ENCODE assay signal across 14 mouse cellular contexts in the genomic region with DNA sequence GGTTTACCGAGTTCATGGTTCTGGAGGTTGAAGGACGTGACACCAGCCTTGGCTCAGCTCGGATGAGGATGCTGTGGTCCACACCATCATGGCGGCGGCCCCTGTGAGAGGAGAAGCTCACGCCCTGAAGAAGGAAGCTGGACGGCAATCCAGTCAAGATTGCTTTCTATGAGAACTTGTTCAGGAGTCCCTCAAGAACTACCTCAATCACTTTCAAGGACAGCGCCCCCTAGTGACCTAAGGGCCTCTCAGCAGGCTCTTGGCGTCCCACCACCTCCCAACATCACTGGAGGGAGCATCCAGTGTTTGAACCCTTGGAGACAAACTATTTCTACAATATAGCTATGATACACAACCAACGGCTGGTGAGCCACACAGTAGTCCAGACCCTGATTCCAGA. TPM values are rescaled to one million over a fixed set of nuclear protein-coding genes. Genes with fewer than 3 reads are reported as not detected.
DNase-seq lines count a peak whose midpoint lies in the region; ATAC-seq and TF ChIP-seq lines count a peak whose summit lies in the region.
"Had no signal": no experiment of that assay in that cellular context is flagged by ENCODE, and none has a peak within 500 bp of the region (broad histone marks: within the 10 kb centered on the region; RNA-seq: fewer than 3 reads in every experiment).

No protein-coding gene starts in this region.

- TF ChIP-seq RAD21 in MEL (IDR thresholded peaks at IDR 0.05; ENCODE audit: low read depth, low read length), result no peak

- TF ChIP-seq CTCF in liver, embryonic 14.5 days (IDR thresholded peaks at IDR 0.05; ENCODE audit: low read depth), result peak; percentile 48
- peak; percentile 81 for TF ChIP-seq CTCF in E14TG2a.4 (conservative IDR thresholded peaks at IDR 0.05; ENCODE audit: low read length)
- TF ChIP-seq CTCF in MEL (IDR thresholded peaks at IDR 0.05 in 2 of 3, conservative IDR thresholded peaks at IDR 0.05 in 1 of 3; ENCODE audit: control insufficient read depth in 1 of 3, insufficient read depth in 1 of 3, low read depth in 2 of 3, low read length in 3 of 3, poor library complexity in 1 of 3, severe bottlenecking in 1 of 3), result peak; percentile 49 to 70 (median 57)

- no peaks in the 10 kb centered on the region for H3K27me3 ChIP-seq in heart, embryonic 10.5 days (ENCODE audit: insufficient read depth, poor library complexity, severe bottlenecking)
- H3K27me3 ChIP-seq in liver, embryonic 14.5 days (ENCODE audit: control insufficient read depth, insufficient read depth, low read length), result no peaks in the 10 kb centered on the region
- H3K27me3 ChIP-seq in liver, embryonic 12.5 days (replicated peaks), result no peaks in the 10 kb centered on the region
- H3K27me3 ChIP-seq in E14TG2a.4 (ENCODE audit: insufficient read depth, low read length) (peaks cover 4% of the 10 kb centered on the region; the same call in 1 of the 2 replicates), MEL (ENCODE audit: control insufficient read depth in 1 of 2, insufficient read depth in 2 of 2, low read length in 2 of 2) (peaks cover 0 to 2% of the 10 kb centered on the region in 2 experiments; a peak in 2 of 4 replicates)
- H3K27me3 ChIP-seq: midbrain, embryonic 12.5 days; stomach, embryonic 15.5 days had no signal

- TF ChIP-seq EP300 in liver, embryonic 14.5 days (IDR thresholded peaks at IDR 0.05; ENCODE audit: low read depth), result no peak
- TF ChIP-seq EP300 in MEL (IDR thresholded peaks at IDR 0.05; ENCODE audit: low read depth in 1 of 2, low read length in 2 of 2), result no peak

- H3K79me2 ChIP-seq in MEL (ENCODE audit: control insufficient read depth, insufficient read depth, low read length, poor library complexity), result no peaks in the 10 kb centered on the region

- no peak overlapping the region for H3K4me3 ChIP-seq in heart, embryonic 10.5 days
- no peak overlapping the region for H3K4me3 ChIP-seq in liver, embryonic 14.5 days (ENCODE audit: insufficient read depth in 1 of 2, low read depth in 2 of 2, low read length in 2 of 2)
- no peak overlapping the region for H3K4me3 ChIP-seq in liver, embryonic 12.5 days
- H3K4me3 ChIP-seq in E14TG2a.4 (replicated peaks; ENCODE audit: low read length) (no peak overlapping the region), MEL (ENCODE audit: control insufficient read depth in 1 of 2, insufficient read depth in 1 of 2, low read depth in 2 of 2, low read length in 2 of 2) (no peak overlapping the region)
- H3K4me3 ChIP-seq: limb, embryonic 12.5 days; midbrain, embryonic 12.5 days; stomach, embryonic 15.5 days had no signal

- no peak overlapping the region for H3K27ac ChIP-seq in heart, embryonic 10.5 days
- H3K27ac ChIP-seq in liver, embryonic 14.5 days, result no peak overlapping the region
- H3K27ac ChIP-seq in liver, embryonic 12.5 days, result no peak overlapping the region
- H3K27ac ChIP-seq in MEL (ENCODE audit: control insufficient read depth, low read depth, low read length), result no peak overlapping the region
- H3K27ac ChIP-seq: limb, embryonic 12.5 days; midbrain, embryonic 12.5 days; stomach, embryonic 15.5 days had no signal

- H3K9me3 ChIP-seq in heart, embryonic 10.5 days, result no peaks in the 10 kb centered on the region
- no peaks in the 10 kb centered on the region for H3K9me3 ChIP-seq in liver, embryonic 14.5 days (ENCODE audit: control insufficient read depth, low read length)
- peaks cover 6% of the 10 kb centered on the region; the same call in 1 of the 2 replicates for H3K9me3 ChIP-seq in liver, embryonic 12.5 days (replicated peaks)
- peaks cover 17% of the 10 kb centered on the region for H3K9me3 ChIP-seq in E14TG2a.4 (ENCODE audit: low read length)
- H3K9me3 ChIP-seq in MEL (replicated peaks; ENCODE audit: insufficient read depth, low read length), result no peaks in the 10 kb centered on the region
- H3K9me3 ChIP-seq: stomach, embryonic 15.5 days had no signal

- no peak for TF ChIP-seq POLR2A in MEL (IDR thresholded peaks at IDR 0.05; ENCODE audit: control insufficient read depth in 1 of 2, insufficient read depth in 1 of 2, low read depth in 1 of 2, low read length in 2 of 2, poor library complexity in 1 of 2)

- intact Hi-C loops in heart, postnatal 25 days (cut with DNase I), result no loop called here

- H3K4me2 ChIP-seq in liver, embryonic 14.5 days (ENCODE audit: low read depth), result no peak overlapping the region
- H3K4me2 ChIP-seq in liver, embryonic 12.5 days, result no peak overlapping the region
- H3K4me2 ChIP-seq: limb, embryonic 12.5 days; midbrain, embryonic 12.5 days; stomach, embryonic 15.5 days had no signal

- no peaks in the 10 kb centered on the region for H3K36me3 ChIP-seq in heart, embryonic 10.5 days
- H3K36me3 ChIP-seq in liver, embryonic 14.5 days (replicated peaks; ENCODE audit: control insufficient read depth, insufficient read depth, low read depth), result no peaks in the 10 kb centered on the region
- H3K36me3 ChIP-seq in liver, embryonic 12.5 days, result no peaks in the 10 kb centered on the region
- peaks cover 3% of the 10 kb centered on the region for H3K36me3 ChIP-seq in E14TG2a.4 (ENCODE audit: insufficient read depth, low read length)
- no peaks in the 10 kb centered on the region for H3K36me3 ChIP-seq in MEL (ENCODE audit: control insufficient read depth in 1 of 2, insufficient read depth in 2 of 2, low read length in 2 of 2)
- H3K36me3 ChIP-seq: limb, embryonic 12.5 days; midbrain, embryonic 12.5 days; stomach, embryonic 15.5 days had no signal

- H3K4me1 ChIP-seq in heart, embryonic 10.5 days, result no peaks in the 10 kb centered on the region
- H3K4me1 ChIP-seq in liver, embryonic 14.5 days (replicated peaks; ENCODE audit: control insufficient read depth in 2 of 2, insufficient read depth in 2 of 2, low read length in 1 of 2), result no peaks in the 10 kb centered on the region
- no peaks in the 10 kb centered on the region for H3K4me1 ChIP-seq in liver, embryonic 12.5 days
- H3K4me1 ChIP-seq in E14TG2a.4 (replicated peaks; ENCODE audit: low read depth, low read length) (peaks cover 11% of the 10 kb centered on the region; the same call in 1 of the 2 replicates), MEL (ENCODE audit: control insufficient read depth in 1 of 2, insufficient read depth in 2 of 2, low read length in 2 of 2) (no peaks in the 10 kb centered on the region)
- H3K4me1 ChIP-seq: limb, embryonic 12.5 days; midbrain, embryonic 12.5 days had no signal

- no peak overlapping the region for H3K9ac ChIP-seq in liver, embryonic 14.5 days (replicated peaks)
- H3K9ac ChIP-seq in liver, embryonic 12.5 days, result no peak overlapping the region
- H3K9ac ChIP-seq in MEL (ENCODE audit: control insufficient read depth, low read depth, low read length, poor library complexity, severe bottlenecking), result no peak overlapping the region
- H3K9ac ChIP-seq: limb, embryonic 12.5 days; midbrain, embryonic 12.5 days; stomach, embryonic 15.5 days had no signal

- peak; percentile 53 for DNase-seq in heart, embryonic 10.5 days (ENCODE audit: low spot score)
- DNase-seq in heart, postnatal 25 days (ENCODE audit: low spot score), result no peak
- DNase-seq in liver, embryonic 14.5 days (ENCODE audit: low read depth in 3 of 3, low spot score in 3 of 3), result no peak
- peak; percentile 24 for DNase-seq in MEL (ENCODE audit: low read depth, low spot score)
- no peak for DNase-seq in urinary bladder, adult 2 months (ENCODE audit: low spot score)
- DNase-seq: thymus, postnatal 4 days had no signal

- ATAC-seq in liver, embryonic 14.5 days (ENCODE audit: insufficient read depth), result no peak
- ATAC-seq in liver, embryonic 12.5 days, result no peak
- no peak for ATAC-seq in activated CD4-positive, CD25-positive, alpha-beta regulatory T cell, adult 4 months
- ATAC-seq: intestine, embryonic 16.5 days had no signal

- 81% methylated on average over 10 of the region's 10 CpGs for WGBS in heart, embryonic 10.5 days
- 67% methylated on average over 10 of the region's 10 CpGs for WGBS in liver, embryonic 14.5 days (ENCODE audit: insufficient replicate concordance)
- WGBS in liver, embryonic 12.5 days (ENCODE audit: insufficient replicate concordance), result 69% methylated on average over 10 of the region's 10 CpGs

TF ChIP-seq in MEL, 35 proteins besides CTCF, POLR2A, EP300 and RAD21:
- TF ChIP-seq JUND (IDR thresholded peaks at IDR 0.05; ENCODE audit: low read depth, low read length), result no peak
- no peak for TF ChIP-seq CHD1 (IDR thresholded peaks at IDR 0.05; ENCODE audit: low read depth, low read length)
- no peak for TF ChIP-seq TCF12 (IDR thresholded peaks at IDR 0.05; ENCODE audit: low read depth, low read length)
- TF ChIP-seq NELFE (IDR thresholded peaks at IDR 0.05; ENCODE audit: low read depth, low read length), result no peak
- TF ChIP-seq SMC3 (IDR thresholded peaks at IDR 0.05; ENCODE audit: low read depth, low read length), result peak; percentile 14; the same call in 1 of the 2 replicates

RNA-seq across cellular contexts. Expression of gene Lrrn2, which starts 36.5 kb away (rescaled TPM):
- polyA plus RNA-seq in heart, embryonic 10.5 days (2016; fragmentation: Nextera tagmentation; extraction: Ambion mirVana), result 5.1 and 6.3 TPM in 2 replicates
- total RNA-seq in heart, postnatal 25 days (2021), result 1 to 10 TPM; 3.2 to 3.3 TPM
- polyA plus RNA-seq in liver, embryonic 14.5 days (2012; rRNA removed), result 0.03 and 0.08 TPM in 2 replicates
- 0.04 TPM in 1 of 2 replicates, not detected in the other for polyA plus RNA-seq in liver, embryonic 14.5 days (2014; fragmentation: Nextera tagmentation; extraction: Ambion mirVana)
- 0.55 and 0.62 TPM in 2 replicates for polyA plus RNA-seq in liver, embryonic 12.5 days (2016; fragmentation: Nextera tagmentation; extraction: Ambion mirVana)
- not detected in 2 replicates for total RNA-seq in MEL (2012; rRNA removed)
- polyA plus RNA-seq in MEL (2012; ENCODE audit: insufficient read depth in 1 of 2, insufficient read length in 2 of 2, low read depth in 1 of 2, low replicate concordance in 2 of 2, missing spikeins in 1 of 2), result not detected
- not detected for polyA plus RNA-seq in activated CD4-positive, CD25-positive, alpha-beta regulatory T cell, adult 4 months (2017; shearing (Covaris generic))
- 2.5 and 2.9 TPM in 2 replicates for polyA plus RNA-seq in urinary bladder, adult 2 months (2012; rRNA removed)
- total RNA-seq: granulocyte monocyte progenitor cell, adult 5-6 weeks had no signal

Comparison
In these comparisons a context has a peak if more than half of its experiments do, and no peak if none do; other contexts are left out.
1. DNase-seq: peak in heart, embryonic 10.5 days (single experiment) and MEL (single experiment); none in heart, postnatal 25 days (single experiment), liver, embryonic 14.5 days (0 of 3) and urinary bladder, adult 2 months (single experiment).
2. Peak in every context shown above with its lines, with median percentiles within 50 percentile points of each other: CTCF ChIP-seq.